Mouse (Mus musculus) thymus, adult 2 months (tissue): Measurements from ENCODE around the gene Xpot.

Experiments
- CTCF ChIP-seq: fragments of 200-500 bp; IDR thresholded peaks from 2 replicates; pipeline ENCODE4 v1.5.1; 2012; ENCODE audit warnings: mild to moderate bottlenecking, control low read depth, low read length, moderate library complexity, borderline replicate concordance; ENCODE audit not compliant: control insufficient read depth, poor library complexity, insufficient read depth; ENCODE audit errors: extremely low read depth
- POLR2A ChIP-seq: fragments of 200-500 bp; IDR thresholded peaks from 2 replicates; pipeline ENCODE4 v1.6.1; 2012; ENCODE audit warnings: mild to moderate bottlenecking, low read length, control low read depth, moderate library complexity; ENCODE audit not compliant: control insufficient read depth, poor library complexity, insufficient read depth; ENCODE audit errors: extremely low read depth

DNA sequence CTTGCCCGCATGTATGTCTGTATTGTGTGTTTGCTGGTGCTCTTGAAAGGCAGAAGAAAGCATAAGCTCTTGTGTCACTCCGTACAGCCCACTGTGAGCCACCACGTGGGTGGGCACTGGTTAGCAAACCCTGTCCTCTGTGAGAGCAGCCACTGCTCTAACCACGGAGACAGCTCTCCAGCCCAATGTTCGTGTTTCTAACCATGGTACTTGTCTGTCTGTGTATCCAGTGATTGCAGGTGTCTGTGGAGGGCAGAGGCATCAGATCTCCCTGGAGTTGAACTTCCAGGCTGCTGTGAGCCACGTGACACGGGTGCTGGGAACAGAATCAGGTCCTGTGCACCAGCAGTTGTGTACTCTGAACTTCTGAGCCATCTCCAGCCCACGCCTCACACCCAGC lies 43.8 kb downstream of the Xpot start:
- TF ChIP-seq CTCF: no peak
- TF ChIP-seq POLR2A: no peak
